Mouse (Mus musculus): ENCODE measurements around the gene Olfr1309. TPM values are rescaled to one million over a fixed set of nuclear protein-coding genes. Genes with fewer than 3 reads are reported as not detected.
"Not testable (repeated sequence)": the region's sequence is repeated elsewhere in the genome, so short reads cannot be mapped to it uniquely, and the experiment has no call there.

Olfr1309 gene
- not detected for total RNA-seq (2021)
- long read RNA-seq, experiment 1: 0 reads
- long read RNA-seq, experiment 2: 0 reads

- DNase-seq (ENCODE audit: low spot score in 2 of 2): no peak
Measured at GRCm38 (mm10) chr2:111990181-111990580, at the start of gene Olfr1309. Gene Olfr1309 (minus strand): TSS chr2:111990281.

GRCm38 (mm10) chr2:112026971-112027370, 36.9 kb upstream of the Olfr1309 start:
- not testable (repeated sequence) for DNase-seq (ENCODE audit: low spot score in 2 of 2)

GRCm38 (mm10) chr2:112024312-112024711, 34.2 kb upstream of the Olfr1309 start, which contains the start of gene Olfr1311:
Gene Olfr1311 (minus strand): TSS chr2:112024412.
- no peak for DNase-seq (ENCODE audit: low spot score in 2 of 2)

GRCm38 (mm10) chr2:112014900-112015299, 24.8 kb upstream of the Olfr1309 start:
- DNase-seq (ENCODE audit: low spot score in 2 of 2): no peak

GRCm38 (mm10) chr2:112012608-112013007, 22.5 kb upstream of the Olfr1309 start, which contains the start of gene Olfr1310:
Gene Olfr1310 (minus strand): TSS chr2:112012708.
- no peak for DNase-seq (ENCODE audit: low spot score in 2 of 2)

- no peak for DNase-seq (ENCODE audit: low spot score in 2 of 2)
Measured at GRCm38 (mm10) chr2:111964844-111965243, 25.2 kb downstream of the Olfr1309 start, which contains the start of gene Olfr1308. Gene Olfr1308 (minus strand): TSS chr2:111964944.

GRCm38 (mm10) chr2:111949340-111949739, 40.7 kb downstream of the Olfr1309 start, which contains the start of gene Olfr1307:
Gene Olfr1307 (minus strand): TSS chr2:111949440.
- DNase-seq (ENCODE audit: low spot score in 2 of 2): no peak

Other genes with a start within 250 kb of the Olfr1309 start
- not detected for gene Olfr1301, start 239.3 kb downstream of the Olfr1309 start, total RNA-seq (2021)
- not detected for gene Olfr1302, start 212.9 kb downstream of the Olfr1309 start, total RNA-seq (2021)
- not detected for gene Olfr1303, start 169.9 kb downstream of the Olfr1309 start, total RNA-seq (2021)
- gene Olfr1305, start 113.1 kb downstream of the Olfr1309 start, total RNA-seq (2021): not detected
- gene Olfr1306, start 74.0 kb downstream of the Olfr1309 start, total RNA-seq (2021): not detected
- gene Olfr1307, start 40.8 kb downstream of the Olfr1309 start, total RNA-seq (2021): not detected
- not detected for gene Olfr1308, start 25.3 kb downstream of the Olfr1309 start, total RNA-seq (2021)
- not detected for gene Olfr1310, start 22.4 kb upstream of the Olfr1309 start, total RNA-seq (2021)
- gene Olfr1311, start 34.1 kb upstream of the Olfr1309 start, total RNA-seq (2021): not detected
- not detected for gene Olfr1312, start 60.0 kb upstream of the Olfr1309 start, total RNA-seq (2021)
- gene Olfr1313, start 87.6 kb upstream of the Olfr1309 start, total RNA-seq (2021): not detected
- gene Olfr1314, start 106.5 kb upstream of the Olfr1309 start, total RNA-seq (2021): not detected
- not detected for gene Olfr1315-ps1, start 125.2 kb upstream of the Olfr1309 start, total RNA-seq (2021)
- gene Olfr1316, start 144.7 kb upstream of the Olfr1309 start, total RNA-seq (2021): not detected
- gene Olfr1317, start 150.0 kb upstream of the Olfr1309 start, total RNA-seq (2021): not detected
- gene Olfr1318, start 163.9 kb upstream of the Olfr1309 start, total RNA-seq (2021): not detected
- gene Lpcat4, start 249.2 kb upstream of the Olfr1309 start, total RNA-seq (2021): 10 to 100 TPM in 1 of 2 experiments, 1 to 10 TPM in 1; 8.2 to 12.5 TPM